Mouse (Mus musculus) central nervous system, embryonic 14 days (tissue): ENCODE data around the gene Ssr2. TPM values are rescaled to one million over a fixed set of nuclear protein-coding genes. Genes with fewer than 3 reads are reported as not detected.

ENCODE experiments used
- polyA plus RNA-seq: library from polyadenylated mRNA; depleted of rRNA; stranded (reverse); fragments of >200 nt; gene quantifications from 2 replicates; pipeline ENCODE4 v1.2.3, GENCODE M21; 2012; rRNA removed

Gene Ssr2
- 182 and 228 TPM in 2 replicates for polyA plus RNA-seq

DNA sequence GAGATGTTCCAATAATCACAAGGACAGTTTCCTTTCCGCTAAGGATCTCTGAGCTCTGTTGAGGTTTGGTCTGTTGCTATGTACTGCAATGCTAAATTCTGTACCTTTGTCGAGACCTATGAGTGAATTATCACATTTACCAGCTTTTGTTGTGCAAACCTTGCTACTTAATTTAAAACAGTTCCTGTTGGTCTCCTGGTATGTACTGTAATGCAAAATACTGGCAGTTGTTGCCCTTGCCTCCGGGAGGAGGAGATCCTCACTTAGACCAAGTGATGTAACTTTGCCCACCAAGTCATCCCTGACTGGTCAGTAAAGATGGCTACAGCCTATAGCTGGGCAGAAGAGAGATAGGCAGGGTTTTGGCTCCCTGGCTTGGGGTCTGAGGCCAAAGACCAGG is at the start of gene Ssr2:
TSS of gene Ssr2 (plus strand) at position 337 of the 400 bp plus-strand sequence.

GRCm38 (mm10) chr3:88532299-88532674 is 43.4 kb upstream of the Ssr2 start, which contains the start of gene Mex3a:
TSS of gene Mex3a (plus strand) at chr3:88532395.

GRCm38 (mm10) chr3:88548180-88548917 is 27.3 kb upstream of the Ssr2 start, which contains the start of gene Rab25:
TSS of gene Rab25 (minus strand) at chr3:88548300.

GRCm38 (mm10) chr3:88552676-88553524 is 22.8 kb upstream of the Ssr2 start, which contains the start of gene Lamtor2:
TSS of gene Lamtor2 (minus strand) at chr3:88553074.

DNA sequence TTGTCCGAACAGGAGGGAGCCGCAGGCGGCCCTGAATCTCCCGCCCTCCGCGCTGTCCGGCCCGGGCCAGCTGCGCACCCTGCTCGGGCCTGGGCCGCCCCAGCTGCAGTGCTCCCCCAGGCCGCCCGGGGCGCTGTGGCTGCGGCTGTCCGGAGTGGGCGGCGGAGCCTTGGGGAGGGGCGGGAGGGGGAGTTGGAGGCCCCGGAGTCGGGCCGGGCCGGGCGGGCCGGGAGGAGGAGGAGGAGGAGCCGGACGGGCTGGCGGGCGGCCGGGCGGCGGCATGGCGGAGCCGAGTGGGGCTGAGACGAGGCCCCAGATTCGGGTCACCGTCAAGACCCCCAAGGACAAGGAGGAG is 22.2 kb upstream of the Ssr2 start, which contains the start of gene Ubqln4:
TSS of gene Ubqln4 (plus strand) at position 234 of the 355 bp plus-strand sequence.

GRCm38 (mm10) chr3:88605666-88606065 is 30.0 kb downstream of the Ssr2 start, which contains the start of gene Arhgef2:
TSS of gene Arhgef2 (plus strand) at chr3:88605966.

Other genes with a start within 250 kb of the Ssr2 start
- gene Tmem79, start 239.7 kb upstream of the Ssr2 start, polyA plus RNA-seq, result 1.3 and 2.0 TPM in 2 replicates
- 111 and 121 TPM in 2 replicates for gene Smg5, start 239.6 kb upstream of the Ssr2 start, polyA plus RNA-seq
- 1.6 and 4.0 TPM in 2 replicates for gene Paqr6, start 211.3 kb upstream of the Ssr2 start, polyA plus RNA-seq
- gene Bglap3, start 203.1 kb upstream of the Ssr2 start, polyA plus RNA-seq, result 0.17 and 0.18 TPM in 2 replicates
- 0.81 TPM in 1 of 2 replicates, not detected in the other for gene Bglap2, start 197.2 kb upstream of the Ssr2 start, polyA plus RNA-seq
- gene Bglap, start 191.4 kb upstream of the Ssr2 start, polyA plus RNA-seq, result 0.55 and 1.6 TPM in 2 replicates
- gene Pmf1, start 165.5 kb upstream of the Ssr2 start, polyA plus RNA-seq, result 56.6 and 58.5 TPM in 2 replicates
- gene Slc25a44, start 150.7 kb upstream of the Ssr2 start, polyA plus RNA-seq, result 32.4 and 34.5 TPM in 2 replicates
- 41.8 and 44.4 TPM in 2 replicates for gene Sema4a, start 114.7 kb upstream of the Ssr2 start, polyA plus RNA-seq
- 27.8 and 62.3 TPM in 2 replicates for gene Lmna, start 65.9 kb upstream of the Ssr2 start, polyA plus RNA-seq
- gene Mex3a, start 43.5 kb upstream of the Ssr2 start, polyA plus RNA-seq, result 81.4 and 92.2 TPM in 2 replicates
- gene Rab25, start 27.6 kb upstream of the Ssr2 start, polyA plus RNA-seq, result 0.61 and 4.2 TPM in 2 replicates
- gene Lamtor2, start 22.8 kb upstream of the Ssr2 start, polyA plus RNA-seq, result 141 and 144 TPM in 2 replicates
- gene Ubqln4, start 22.1 kb upstream of the Ssr2 start, polyA plus RNA-seq, result 102 and 104 TPM in 2 replicates
- gene Arhgef2, start 30.1 kb downstream of the Ssr2 start, polyA plus RNA-seq, result 119 TPM in 2 replicates
- gene Rxfp4, start 77.3 kb downstream of the Ssr2 start, polyA plus RNA-seq, result not detected in 2 replicates
- 140 and 145 TPM in 2 replicates for gene Khdc4, start 109.9 kb downstream of the Ssr2 start, polyA plus RNA-seq
- gene Rit1, start 141.0 kb downstream of the Ssr2 start, polyA plus RNA-seq, result 49.9 and 50.2 TPM in 2 replicates
- 137 and 174 TPM in 2 replicates for gene Syt11, start 199.3 kb downstream of the Ssr2 start, polyA plus RNA-seq